Mouse (Mus musculus) intestine, postnatal 0 days (tissue): ENCODE measurements around the gene Cotl1. TPM values are rescaled to one million over a fixed set of nuclear protein-coding genes. Genes with fewer than 3 reads are reported as not detected.

Experiments used
- ATAC-seq: fragments of 200-750 bp; cut with Nextera tagmentation; 2 replicates; pipeline ENCODE4 v1.8.0; 2017; ENCODE audit warnings: mild to moderate bottlenecking, moderate TSS enrichment, moderate library complexity
- H3K27ac ChIP-seq: fragments of 300-500 bp; sonication (generic); 2 replicates; pipeline ENCODE4 v1.5.1; 2014; ENCODE audit warnings: mild to moderate bottlenecking, low read depth, low read length, moderate library complexity
- H3K27me3 ChIP-seq: fragments of 300-500 bp; sonication (generic); replicated peaks from 2 replicates; pipeline ENCODE4 v1.6.1; 2014; ENCODE audit warnings: low read length, mixed read lengths; ENCODE audit not compliant: control insufficient read depth, insufficient read depth
- H3K36me3 ChIP-seq: fragments of 300-500 bp; sonication (generic); 2 replicates; pipeline ENCODE4 v1.6.1; 2014; ENCODE audit warnings: mild to moderate bottlenecking, moderate library complexity; ENCODE audit not compliant: control insufficient read depth, insufficient read depth
- H3K4me1 ChIP-seq: fragments of 300-500 bp; sonication (generic); replicated peaks from 2 replicates; pipeline ENCODE4 v1.6.1; 2014; ENCODE audit warnings: antibody characterized with exemption, low read length, mixed read lengths; ENCODE audit not compliant: control insufficient read depth, insufficient read depth
- H3K4me2 ChIP-seq: fragments of 300-500 bp; sonication (generic); replicated peaks from 2 replicates; pipeline ENCODE4 v1.6.1; 2014; ENCODE audit warnings: low read depth, mild to moderate bottlenecking, moderate library complexity
- H3K4me3 ChIP-seq: fragments of 300-500 bp; sonication (generic); 2 replicates; pipeline ENCODE4 v1.5.1; 2014; ENCODE audit warnings: low read depth, low read length
- H3K9ac ChIP-seq: fragments of 300-500 bp; sonication (generic); 2 replicates; pipeline ENCODE4 v1.6.1; 2014; ENCODE audit warnings: mild to moderate bottlenecking, low read depth, low read length
- H3K9me3 ChIP-seq: fragments of 300-500 bp; sonication (generic); 2 replicates; pipeline ENCODE4 v1.6.1; 2016; ENCODE audit warnings: mixed run types; ENCODE audit not compliant: control insufficient read depth
- CTCF ChIP-seq: sonication (generic); IDR thresholded peaks from 2 replicates; pipeline ENCODE4 v1.5.1; 2016; ENCODE audit warnings: low read depth, mild to moderate bottlenecking, control low read depth, antibody characterized with exemption, moderate library complexity
- WGBS: fragments of 180-500 bp; shearing (Covaris S2); extraction: QIAGEN DNeasy Blood & Tissue Kit; methylation state at CpG from one replicate; pipeline ENCODE4 v1.1.7; 2014; 5-methylcytosine and 5-hydroxymethylcytosine counted together
- polyA plus RNA-seq: library from polyadenylated mRNA; unstranded; fragments of >200 nt; fragmentation: Nextera tagmentation; extraction: Ambion mirVana; gene quantifications from 2 replicates; pipeline ENCODE4 v1.2.1, GENCODE M21; 2015

The Cotl1 gene
- polyA plus RNA-seq, 1 experiment from 2014 or later = 169 TPM

DNA sequence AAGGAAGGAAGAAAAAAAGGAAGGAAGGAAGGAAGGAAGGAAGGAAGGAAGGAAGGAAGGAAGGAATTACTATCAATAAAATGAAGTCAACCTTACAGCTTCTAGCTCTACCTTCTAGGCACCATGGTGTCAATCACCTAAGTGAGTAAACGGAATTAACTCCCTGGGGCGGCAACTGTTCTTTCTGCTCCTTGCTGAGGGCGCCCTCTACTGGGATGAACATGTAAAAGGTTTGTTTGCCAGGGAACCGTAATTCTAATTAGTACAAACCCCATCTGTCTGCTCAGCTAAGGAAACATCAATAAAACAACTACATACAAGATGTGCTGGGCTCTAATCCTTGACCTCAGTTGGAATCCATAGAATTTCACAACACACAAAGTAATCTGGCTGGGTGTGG, 3.1 kb upstream of the Cotl1 start:
- Histone ChIP-seq H3K36me3 (no peaks in the 10 kb centered on the region), H3K4me1 (no peaks in the 10 kb centered on the region; the same call in 1 of the 2 replicates), H3K4me2 (no peak overlapping the region), H3K4me3 (no peak overlapping the region), H3K9ac (no peak overlapping the region), H3K9me3 (no peaks in the 10 kb centered on the region), H3K27ac (no peak overlapping the region), H3K27me3 (no peaks in the 10 kb centered on the region)
- peak; percentile 95 for TF ChIP-seq CTCF
- ATAC-seq = no peak
- WGBS = 1% methylated on average over 4 of the region's 4 CpGs

DNA sequence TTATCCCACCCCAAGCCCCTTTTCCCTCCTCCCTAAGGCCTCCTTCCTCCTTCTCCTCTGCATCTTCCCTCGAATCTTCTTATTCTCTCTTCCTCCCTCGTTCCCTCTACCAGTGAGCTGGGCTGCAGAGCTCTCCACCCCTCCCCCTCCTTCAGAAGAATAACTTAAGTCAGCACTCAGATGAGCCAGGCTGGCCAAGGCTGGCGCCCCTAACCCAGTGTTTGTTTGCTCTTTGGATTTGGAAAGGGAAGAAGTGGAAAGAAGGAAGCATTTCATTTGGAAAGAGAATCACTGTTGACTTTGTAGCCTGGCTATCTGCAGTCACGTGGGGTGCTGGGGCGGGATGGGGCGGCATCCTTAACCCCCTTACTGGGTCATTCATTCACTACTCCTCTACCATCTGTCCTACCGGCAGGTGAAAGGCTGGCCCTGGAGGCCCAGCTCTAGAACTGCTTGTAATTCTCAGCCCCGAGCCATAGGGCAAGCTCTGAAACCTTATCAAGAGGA, 614 bp upstream of the Cotl1 start:
- Histone ChIP-seq H3K9ac (no peak overlapping the region), H3K4me2 (peak overlapping the region; percentile 84), H3K27ac (peak overlapping the region; percentile 90), H3K4me1 (peaks cover 11% of the 10 kb centered on the region), H3K27me3 (no peaks in the 10 kb centered on the region), H3K9me3 (no peaks in the 10 kb centered on the region), H3K36me3 (0 out of 2 replicates have a peak, but pooled peaks cover 3% of the 10 kb centered on the region), H3K4me3 (peak overlapping the region; percentile 80)
- 11% methylated on average over 8 of the region's 8 CpGs for WGBS
- peak; percentile 75 for ATAC-seq
- TF ChIP-seq CTCF = peak; percentile 44

DNA sequence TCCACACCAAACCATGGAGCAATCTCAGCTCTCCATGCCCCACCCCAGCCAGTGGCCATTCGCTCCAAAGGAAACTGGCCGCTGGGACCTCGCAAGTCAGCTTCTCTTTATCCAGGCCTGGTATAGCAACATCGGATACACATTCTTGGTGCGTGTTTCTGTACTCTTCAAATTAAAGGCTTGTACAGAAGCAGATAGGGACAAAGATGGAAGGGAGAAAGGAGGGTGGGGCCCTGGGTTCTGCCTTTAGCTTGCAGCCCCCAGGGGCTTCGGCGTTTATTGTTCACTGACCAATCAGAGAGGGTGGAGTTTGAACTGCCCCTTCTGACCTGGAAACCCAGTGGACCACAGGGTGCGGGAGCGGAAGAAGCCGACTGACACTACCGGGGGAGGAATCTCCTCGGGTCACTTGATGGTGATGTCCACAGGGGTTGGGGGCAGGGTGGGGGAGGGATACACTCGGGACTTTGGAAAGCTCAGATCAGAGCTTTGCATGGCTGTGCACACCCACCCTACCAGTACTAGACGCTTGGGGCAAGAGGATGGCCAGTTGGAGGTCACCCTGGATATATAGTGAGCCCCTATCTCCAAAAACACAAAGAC, 824 bp downstream of the Cotl1 start:
- Histone ChIP-seq H3K9ac (peak overlapping the region; percentile 77), H3K4me2 (peak overlapping the region; percentile 84), H3K27me3 (no peaks in the 10 kb centered on the region), H3K4me1 (peaks cover 11% of the 10 kb centered on the region; the same call in 1 of the 2 replicates), H3K36me3 (0 out of 2 replicates have a peak, but pooled peaks cover 3% of the 10 kb centered on the region), H3K4me3 (peak overlapping the region; percentile 80), H3K27ac (peak overlapping the region; percentile 90), H3K9me3 (no peaks in the 10 kb centered on the region)
- TF ChIP-seq CTCF = no peak
- ATAC-seq = no peak
- WGBS = 2% methylated on average over 14 of the region's 14 CpGs

DNA sequence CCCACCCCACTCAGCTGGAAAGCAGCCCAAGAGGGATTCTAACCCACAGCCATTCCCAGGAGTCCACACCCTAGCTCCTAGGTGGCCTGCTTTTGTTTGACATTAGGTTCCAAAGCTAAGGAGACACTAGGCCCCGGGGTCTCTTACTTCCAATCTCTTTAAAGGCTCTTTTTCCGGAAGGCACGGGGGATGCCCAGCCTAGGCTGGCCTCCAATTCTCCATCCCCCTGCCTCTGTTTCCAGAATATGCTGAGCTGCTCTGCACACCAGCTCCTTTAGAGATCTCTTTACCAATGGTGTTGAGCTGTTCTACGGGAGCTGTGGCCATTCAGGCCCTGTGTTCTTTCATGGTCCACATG, 1.4 kb downstream of the Cotl1 start:
- no peak for TF ChIP-seq CTCF
- ATAC-seq = no peak
- WGBS = 31% methylated on average over 4 of the region's 4 CpGs
- Histone ChIP-seq H3K9ac (peak overlapping the region; percentile 77), H3K4me1 (peaks cover 16% of the 10 kb centered on the region; the same call in 1 of the 2 replicates), H3K4me3 (peak overlapping the region; percentile 80), H3K27me3 (no peaks in the 10 kb centered on the region), H3K9me3 (no peaks in the 10 kb centered on the region), H3K36me3 (0 out of 2 replicates have a peak, but pooled peaks cover 3% of the 10 kb centered on the region), H3K27ac (peak overlapping the region; percentile 90), H3K4me2 (peak overlapping the region; percentile 84)

DNA sequence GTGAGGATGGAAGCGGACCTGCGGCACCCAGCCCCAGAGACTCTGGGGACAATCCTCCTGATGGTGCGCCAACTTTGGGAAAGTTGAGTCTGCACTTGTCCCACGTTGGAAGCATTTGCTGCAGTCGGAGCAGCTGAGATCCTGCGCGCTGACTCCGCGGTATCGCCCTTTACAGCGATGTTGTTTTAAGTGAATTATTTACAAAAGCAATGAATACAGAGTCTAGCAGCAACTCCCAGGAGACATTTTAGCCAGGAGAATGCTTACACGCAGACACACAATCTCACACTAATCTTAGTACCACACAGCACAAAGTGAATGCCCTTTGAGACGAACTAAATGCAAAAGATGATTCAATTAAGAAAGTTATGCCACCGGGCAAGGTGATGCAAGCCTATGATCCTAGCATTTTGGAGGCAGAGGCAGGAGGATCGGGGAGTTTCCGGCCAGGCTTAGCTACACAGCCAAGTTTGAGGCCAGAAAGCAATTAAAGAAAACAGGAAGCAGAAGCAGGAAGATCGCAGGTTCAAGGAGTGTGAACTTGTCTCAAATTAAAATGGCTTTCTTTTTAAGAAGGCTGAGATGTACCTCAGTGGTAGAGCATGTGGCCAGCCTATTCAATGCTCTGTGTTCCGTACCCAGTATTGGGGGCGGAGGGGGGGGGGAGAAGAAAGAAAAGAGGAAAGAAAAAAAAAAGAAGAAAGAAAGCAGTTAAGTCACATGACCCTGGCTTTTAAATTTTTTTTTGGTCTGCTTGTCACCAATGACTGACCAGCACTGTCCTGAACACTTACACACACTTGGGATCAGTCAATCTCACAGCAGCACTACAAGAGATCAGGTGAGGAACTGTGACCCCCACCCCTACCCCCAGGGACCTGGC, 2.0 kb downstream of the Cotl1 start:
- peak overlapping the region; percentile 90 for H3K27ac ChIP-seq
- H3K9ac ChIP-seq = peak overlapping the region; percentile 77
- H3K4me1 ChIP-seq = peaks cover 16% of the 10 kb centered on the region; the same call in 1 of the 2 replicates
- 23% methylated on average over 19 of the region's 19 CpGs for WGBS
- H3K27me3 ChIP-seq = no peaks in the 10 kb centered on the region
- H3K4me3 ChIP-seq = peak overlapping the region; percentile 80
- peak overlapping the region; percentile 84 for H3K4me2 ChIP-seq
- H3K9me3 ChIP-seq = no peaks in the 10 kb centered on the region
- ATAC-seq = no peak
- no peak for TF ChIP-seq CTCF
- 0 out of 2 replicates have a peak, but pooled peaks cover 9% of the 10 kb centered on the region for H3K36me3 ChIP-seq

DNA sequence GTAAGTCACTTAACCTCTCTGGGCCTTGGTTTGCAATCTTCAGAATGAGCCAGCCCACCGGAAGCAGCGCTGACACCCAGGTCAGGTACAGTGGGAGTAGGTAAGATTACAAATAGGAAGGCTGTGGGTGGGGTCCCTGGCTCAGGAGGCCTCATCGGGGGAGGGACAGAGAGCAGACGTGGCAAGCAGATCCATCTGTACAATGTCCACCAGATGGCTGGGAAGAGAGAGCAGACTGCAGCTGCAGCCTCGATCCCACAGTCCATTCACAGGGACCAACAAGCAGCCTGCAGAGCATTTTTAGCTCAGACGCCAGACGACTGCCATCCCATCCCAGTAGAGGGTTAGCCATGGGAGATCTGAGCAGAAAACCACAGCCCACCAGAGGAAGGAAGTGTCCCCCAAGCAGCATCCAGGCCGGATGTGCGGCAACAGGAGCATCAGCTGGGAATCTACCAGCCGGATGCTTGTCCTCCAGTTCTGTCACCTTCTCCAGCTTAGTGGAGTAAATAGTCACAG, 2.7 kb downstream of the Cotl1 start:
- Histone ChIP-seq H3K4me3 (peak overlapping the region; percentile 80), H3K36me3 (0 out of 2 replicates have a peak, but pooled peaks cover 9% of the 10 kb centered on the region), H3K9ac (peak overlapping the region; percentile 34), H3K27ac (peak overlapping the region; percentile 90), H3K4me2 (peak overlapping the region; percentile 84), H3K9me3 (no peaks in the 10 kb centered on the region), H3K4me1 (peaks cover 21% of the 10 kb centered on the region), H3K27me3 (no peaks in the 10 kb centered on the region)
- TF ChIP-seq CTCF = peak; percentile 50
- no peak for ATAC-seq
- 16% methylated on average over 10 of the region's 10 CpGs for WGBS
